8 mouse cellular contexts compared by ENCODE assay signal in the genomic region with DNA sequence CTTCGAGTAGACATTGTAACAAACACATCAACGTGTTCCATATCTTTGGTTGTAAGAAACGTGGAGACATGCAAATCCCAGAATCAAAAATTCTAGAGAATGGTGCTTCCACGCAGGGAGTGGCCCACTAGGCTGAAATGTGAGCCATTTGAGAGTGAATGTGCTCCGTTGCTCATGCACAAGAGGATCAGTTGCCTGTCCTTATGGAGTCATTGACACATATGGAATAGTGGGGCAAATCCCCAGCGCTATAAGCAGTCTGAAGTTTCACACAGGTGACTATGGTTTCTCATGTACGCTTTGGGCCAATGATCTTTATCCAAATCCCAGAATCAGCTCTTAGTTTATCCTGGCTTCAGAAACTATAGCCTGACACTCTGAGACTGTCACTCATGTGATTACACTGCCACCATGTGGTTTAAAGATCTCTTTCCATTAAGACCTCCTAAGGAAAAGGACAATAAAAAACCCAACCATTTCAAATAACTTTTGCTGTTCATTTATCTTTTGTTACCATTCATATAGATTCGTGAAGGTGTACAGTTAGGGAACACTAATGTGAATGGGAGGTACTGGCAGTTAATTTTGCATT.
DNase-seq lines count a peak whose midpoint lies in the region; ATAC-seq and TF ChIP-seq lines count a peak whose summit lies in the region.

No protein-coding gene starts in this region.

- no peaks in the 10 kb centered on the region for H3K4me1 ChIP-seq in forebrain, embryonic 11.5 days (replicated peaks; ENCODE audit: control insufficient read depth, insufficient read depth, low read length)
- no peaks in the 10 kb centered on the region for H3K4me1 ChIP-seq in forebrain, embryonic 10.5 days
- no peaks in the 10 kb centered on the region for H3K4me1 ChIP-seq in liver, adult 2 months (ENCODE audit: control insufficient read depth, insufficient read depth, low read length)
- H3K4me1 ChIP-seq in forebrain, embryonic 13.5 days = no peaks in the 10 kb centered on the region
- H3K4me1 ChIP-seq in neural tube, embryonic 13.5 days (replicated peaks) = no peaks in the 10 kb centered on the region

- no peak overlapping the region for H3K4me2 ChIP-seq in forebrain, embryonic 11.5 days (ENCODE audit: low read depth, low read length, severe bottlenecking)
- H3K4me2 ChIP-seq in forebrain, embryonic 13.5 days = no peak overlapping the region
- no peak overlapping the region for H3K4me2 ChIP-seq in neural tube, embryonic 13.5 days

- peak; percentile 67 for ATAC-seq in forebrain, embryonic 11.5 days (replicated peaks; ENCODE audit: low FRiP score)
- ATAC-seq in forebrain, embryonic 13.5 days = peak; percentile 93
- peak; percentile 72; the same call in 1 of the 2 replicates for ATAC-seq in neural tube, embryonic 13.5 days (ENCODE audit: low read depth)

- WGBS in forebrain, embryonic 11.5 days = 61% methylated on average over 8 of the region's 8 CpGs
- 59% methylated on average over 8 of the region's 8 CpGs for WGBS in forebrain, embryonic 10.5 days
- WGBS in liver, adult 2 months = 60% methylated on average over 8 of the region's 8 CpGs
- WGBS in forebrain, embryonic 13.5 days = 52% methylated on average over 8 of the region's 8 CpGs
- 60% methylated on average over 8 of the region's 8 CpGs for WGBS in neural tube, embryonic 13.5 days

- no peaks in the 10 kb centered on the region for H3K9me3 ChIP-seq in forebrain, embryonic 11.5 days (ENCODE audit: control insufficient read depth, low read length)
- H3K9me3 ChIP-seq in forebrain, embryonic 10.5 days = no peaks in the 10 kb centered on the region
- no peaks in the 10 kb centered on the region for H3K9me3 ChIP-seq in forebrain, embryonic 13.5 days (replicated peaks)
- no peaks in the 10 kb centered on the region for H3K9me3 ChIP-seq in neural tube, embryonic 13.5 days

- H3K79me2 ChIP-seq in liver, adult 2 months (ENCODE audit: control insufficient read depth, insufficient read depth, low read length) = no peaks in the 10 kb centered on the region

- TF ChIP-seq POLR2A in liver, adult 2 months (IDR thresholded peaks at IDR 0.05; ENCODE audit: extremely low read depth, insufficient read depth, low read length) = no peak

- no peak overlapping the region for H3K27ac ChIP-seq in forebrain, embryonic 11.5 days (ENCODE audit: low read depth, low read length)
- no peak overlapping the region for H3K27ac ChIP-seq in forebrain, embryonic 10.5 days
- no peak overlapping the region for H3K27ac ChIP-seq in liver, adult 2 months (replicated peaks; ENCODE audit: insufficient read depth, low read depth, low read length)
- H3K27ac ChIP-seq in forebrain, embryonic 13.5 days = no peak overlapping the region
- H3K27ac ChIP-seq in neural tube, embryonic 13.5 days (replicated peaks) = no peak overlapping the region

- H3K9ac ChIP-seq in forebrain, embryonic 11.5 days (ENCODE audit: low read length) = no peak overlapping the region
- no peak overlapping the region for H3K9ac ChIP-seq in liver, adult 2 months (ENCODE audit: low read depth, low read length)
- no peak overlapping the region for H3K9ac ChIP-seq in forebrain, embryonic 13.5 days
- no peak overlapping the region for H3K9ac ChIP-seq in neural tube, embryonic 13.5 days

- 0 out of 2 replicates have a peak, but pooled peaks have one; percentile 1 for TF ChIP-seq CTCF in liver, adult 2 months (IDR thresholded peaks at IDR 0.05; ENCODE audit: low read depth, low read length)

- H3K27me3 ChIP-seq in forebrain, embryonic 11.5 days (ENCODE audit: control insufficient read depth, insufficient read depth, low read length) = no peaks in the 10 kb centered on the region
- H3K27me3 ChIP-seq in forebrain, embryonic 10.5 days (ENCODE audit: poor library complexity, severe bottlenecking) = peaks cover 5% of the 10 kb centered on the region; the same call in 1 of the 2 replicates
- H3K27me3 ChIP-seq in liver, adult 2 months (ENCODE audit: control insufficient read depth, insufficient read depth, low read length) = no peaks in the 10 kb centered on the region
- no peaks in the 10 kb centered on the region for H3K27me3 ChIP-seq in forebrain, embryonic 13.5 days
- no peaks in the 10 kb centered on the region for H3K27me3 ChIP-seq in neural tube, embryonic 13.5 days

- H3K36me3 ChIP-seq in forebrain, embryonic 11.5 days (ENCODE audit: control insufficient read depth, insufficient read depth, low read length) = no peaks in the 10 kb centered on the region
- no peaks in the 10 kb centered on the region for H3K36me3 ChIP-seq in forebrain, embryonic 10.5 days (replicated peaks)
- no peaks in the 10 kb centered on the region for H3K36me3 ChIP-seq in liver, adult 2 months (ENCODE audit: control insufficient read depth, insufficient read depth, low read length)
- no peaks in the 10 kb centered on the region for H3K36me3 ChIP-seq in forebrain, embryonic 13.5 days (ENCODE audit: poor library complexity, severe bottlenecking)
- H3K36me3 ChIP-seq in neural tube, embryonic 13.5 days = no peaks in the 10 kb centered on the region

- no peak overlapping the region for H3K4me3 ChIP-seq in forebrain, embryonic 11.5 days (ENCODE audit: low read depth, low read length)
- no peak overlapping the region for H3K4me3 ChIP-seq in forebrain, embryonic 10.5 days
- no peak overlapping the region for H3K4me3 ChIP-seq in liver, adult 2 months (ENCODE audit: insufficient read depth, low read depth, low read length)
- no peak overlapping the region for H3K4me3 ChIP-seq in forebrain, embryonic 13.5 days
- no peak overlapping the region for H3K4me3 ChIP-seq in neural tube, embryonic 13.5 days

- DNase-seq in forebrain, embryonic 11.5 days (ENCODE audit: low spot score) = no peak
- no peak for DNase-seq in forebrain, embryonic 10.5 days (ENCODE audit: extremely low spot score, low spot score)
- DNase-seq in liver, adult 2 months (ENCODE audit: extremely low read depth, low read depth, low spot score) = peak; percentile 28
- DNase-seq in liver = no peak
- no peak for DNase-seq in thymus, postnatal 0 days (ENCODE audit: low spot score)
- DNase-seq in frontal cortex, postnatal 25 days (ENCODE audit: low spot score in 2 of 2) = no peak
